Mouse (Mus musculus): ENCODE results near the gene Nmt1.
A peak's percentile ranks its signal among the peaks of the same experiment; 100 is the strongest.

Gene Nmt1

DNA sequence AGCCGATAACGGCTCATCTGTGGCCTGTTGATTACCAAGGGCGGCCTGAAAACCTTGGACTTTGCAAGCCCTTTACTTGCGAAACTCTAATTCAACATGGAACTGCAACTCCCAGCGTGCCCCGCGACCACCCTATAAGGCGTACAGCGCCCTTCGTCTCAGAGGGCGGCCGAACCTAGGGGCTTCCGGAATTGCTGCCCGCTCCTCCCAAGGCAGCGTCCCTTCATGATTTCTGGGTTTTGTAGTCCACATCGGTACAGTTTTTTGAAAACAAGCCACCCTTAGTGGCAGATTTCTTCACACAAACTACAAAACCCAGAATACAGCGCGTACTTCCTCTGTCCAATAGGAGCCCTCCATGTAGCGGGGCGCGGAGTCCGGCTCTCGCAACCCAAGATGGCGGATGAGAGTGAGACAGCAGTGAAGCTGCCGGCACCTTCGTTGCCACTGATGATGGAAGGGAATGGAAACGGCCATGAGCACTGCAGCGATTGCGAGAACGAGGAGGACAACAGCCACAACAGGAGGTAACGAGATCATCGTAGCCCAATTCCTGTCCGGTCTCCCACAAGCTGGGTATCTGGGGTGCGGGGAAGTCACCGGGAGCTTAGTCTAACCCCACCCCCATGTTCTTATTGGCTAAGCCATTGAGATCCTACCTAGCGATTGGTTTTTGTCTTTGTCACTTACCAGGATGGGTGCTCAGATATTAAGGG lies at the start of gene Nmt1, which contains the start of gene Dcakd:
Nmt1 (plus strand) TSS at position 15 of the 716 bp plus-strand sequence.
Dcakd (minus strand) TSS at position 158 of the 716 bp plus-strand sequence.
- peak; percentile 87 to 89 for DNase-seq (ENCODE audit: low read depth in 1 of 2, low spot score in 2 of 2)

GRCm38 (mm10) chr11:102981151-102981890 lies 46.7 kb upstream of the Nmt1 start:
- no peak for DNase-seq (ENCODE audit: low read depth in 1 of 2, low spot score in 2 of 2)

- DNase-seq (ENCODE audit: low read depth in 1 of 2, low spot score in 2 of 2), result no peak
Observed at GRCm38 (mm10) chr11:102984086-102984485, 43.9 kb upstream of the Nmt1 start.

DNA sequence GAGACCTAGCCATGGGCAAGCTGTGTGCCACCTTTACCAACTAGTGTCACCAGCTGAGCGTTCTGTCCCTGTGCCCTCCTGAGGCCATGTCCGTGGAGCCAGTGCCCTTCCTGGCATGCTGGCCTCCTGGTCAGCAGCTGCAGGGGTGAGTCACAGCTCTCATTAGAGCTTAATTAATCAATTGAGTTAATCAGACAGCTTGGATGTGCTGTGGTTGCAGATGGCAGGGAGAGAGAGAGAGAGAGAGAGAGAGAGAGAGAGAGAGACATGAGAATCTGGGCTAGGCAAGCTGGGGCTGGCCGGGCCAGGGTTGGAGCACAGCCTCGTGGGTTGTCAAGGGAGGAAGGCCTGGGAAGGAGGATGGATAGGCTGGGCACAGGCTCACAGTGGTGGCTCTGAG lies 43.4 kb upstream of the Nmt1 start:
- no peak for DNase-seq (ENCODE audit: low read depth in 1 of 2, low spot score in 2 of 2)

GRCm38 (mm10) chr11:102985160-102985559 lies 42.8 kb upstream of the Nmt1 start:
- DNase-seq (ENCODE audit: low read depth in 1 of 2, low spot score in 2 of 2), result no peak

DNA sequence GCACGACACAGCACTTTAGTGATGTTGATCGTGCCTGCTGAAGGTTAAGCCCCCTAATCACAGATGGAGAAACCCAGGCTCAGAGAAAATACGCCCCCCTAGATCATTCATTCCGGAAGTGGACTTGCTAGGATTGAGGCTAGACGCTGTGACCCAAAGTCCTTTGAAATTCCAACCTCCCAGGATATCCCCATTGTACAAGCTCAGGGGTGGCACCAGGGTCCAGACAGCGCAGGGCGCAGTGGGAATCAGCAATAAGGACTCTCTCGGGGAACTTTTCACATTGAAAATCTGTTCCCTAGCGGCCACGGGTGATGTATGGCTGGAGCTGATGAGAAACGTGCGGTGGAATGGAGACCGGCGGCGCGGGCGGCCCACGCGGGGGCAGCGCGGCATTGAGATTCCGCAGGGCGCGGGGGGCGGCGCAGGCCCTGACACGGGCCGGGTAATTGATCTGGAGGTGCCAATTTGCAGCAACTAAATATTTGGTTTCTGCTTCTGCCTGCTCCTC lies 38.3 kb upstream of the Nmt1 start:
- DNase-seq (ENCODE audit: low read depth in 1 of 2, low spot score in 2 of 2), result no peak

DNA sequence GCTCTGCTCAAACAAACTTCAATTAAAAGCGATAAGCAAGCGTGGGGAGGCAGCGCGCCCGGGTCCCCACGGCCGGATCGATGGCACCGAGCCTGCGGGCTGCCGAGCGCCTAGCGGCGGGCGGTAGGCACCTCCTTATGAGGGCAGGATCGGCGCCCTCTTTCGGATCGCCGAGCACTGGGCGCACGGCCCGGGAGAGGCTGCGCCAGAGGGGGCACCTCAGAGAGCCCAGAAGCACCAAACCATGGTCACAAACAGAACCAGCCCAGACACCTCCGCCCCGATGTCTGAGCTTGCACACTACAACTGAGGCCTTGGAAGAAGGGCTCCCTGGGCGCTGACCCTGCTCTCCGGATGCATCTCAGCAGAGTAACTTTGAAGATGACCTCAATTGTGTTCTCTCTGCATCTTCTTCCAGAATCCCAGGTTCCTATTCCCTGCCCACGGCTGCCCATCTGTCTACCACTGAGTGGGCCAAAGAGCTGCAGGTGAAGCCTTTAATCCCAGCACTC lies 37.8 kb upstream of the Nmt1 start:
- no peak for DNase-seq (ENCODE audit: low read depth in 1 of 2, low spot score in 2 of 2)

GRCm38 (mm10) chr11:102991681-102992080 lies 36.3 kb upstream of the Nmt1 start:
- DNase-seq (ENCODE audit: low read depth in 1 of 2, low spot score in 2 of 2), result no peak

- peak in 1 of 2 experiments; percentile 29 for DNase-seq (ENCODE audit: low read depth in 1 of 2, low spot score in 2 of 2)
Observed at GRCm38 (mm10) chr11:102992940-102993339, 35.0 kb upstream of the Nmt1 start.

DNA sequence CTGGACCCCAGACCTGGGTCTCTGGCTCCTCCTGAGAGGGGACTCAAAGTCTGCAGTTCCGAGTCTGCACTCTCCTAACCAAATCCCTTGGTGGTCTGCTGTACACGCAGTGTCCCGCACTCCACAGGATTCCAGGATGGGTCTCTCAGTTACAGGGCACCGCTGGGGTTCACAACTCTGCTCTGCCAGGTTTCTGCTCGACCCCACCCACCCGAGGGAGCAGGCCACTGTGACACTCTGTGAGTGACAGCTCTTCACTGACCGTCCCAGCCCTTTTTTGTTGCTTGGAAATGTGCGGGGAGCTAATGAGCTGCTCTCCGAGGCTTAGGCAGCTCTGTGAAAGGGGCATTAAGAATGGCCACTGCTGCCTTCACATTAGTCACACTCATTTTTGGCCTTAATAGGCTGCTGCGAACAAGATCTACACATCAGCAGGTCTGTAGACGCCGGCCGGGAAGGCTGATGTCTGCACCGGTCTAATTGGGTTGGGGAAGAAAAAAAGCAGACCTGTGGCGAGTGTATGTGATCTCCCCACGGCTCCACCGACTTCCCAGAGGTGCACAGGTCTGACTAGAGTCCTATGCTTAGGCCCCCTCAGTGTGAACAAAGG lies 34.5 kb upstream of the Nmt1 start:
- DNase-seq (ENCODE audit: low read depth in 1 of 2, low spot score in 2 of 2), result no peak

- DNase-seq (ENCODE audit: low read depth in 1 of 2, low spot score in 2 of 2), result no peak
Observed at GRCm38 (mm10) chr11:102994952-102995351, 33.0 kb upstream of the Nmt1 start.

DNA sequence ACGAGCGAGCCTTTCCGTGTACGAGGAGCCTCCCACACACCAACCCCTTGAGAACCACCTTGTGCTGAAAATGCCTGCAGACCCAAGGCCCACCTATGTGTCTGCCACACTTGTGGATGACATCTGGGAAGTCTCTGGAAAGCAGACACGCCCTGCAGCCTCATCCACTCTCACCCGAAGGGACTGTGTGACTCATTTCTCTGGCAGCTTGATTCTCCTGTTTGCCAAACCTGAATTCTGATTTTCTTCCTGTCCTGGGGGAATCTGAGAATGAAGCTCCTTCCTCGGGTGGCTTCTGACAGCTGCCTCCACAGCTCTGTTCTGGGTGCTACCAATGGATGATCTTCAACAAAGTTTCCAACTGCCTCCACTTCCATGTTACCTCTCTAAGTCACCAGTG lies 31.6 kb upstream of the Nmt1 start:
- DNase-seq (ENCODE audit: low read depth in 1 of 2, low spot score in 2 of 2), result no peak

GRCm38 (mm10) chr11:102996991-102997770 lies 30.8 kb upstream of the Nmt1 start:
- no peak for DNase-seq (ENCODE audit: low read depth in 1 of 2, low spot score in 2 of 2)

- no peak for DNase-seq (ENCODE audit: low read depth in 1 of 2, low spot score in 2 of 2)
Observed at GRCm38 (mm10) chr11:102998254-102998576, 29.8 kb upstream of the Nmt1 start.

DNA sequence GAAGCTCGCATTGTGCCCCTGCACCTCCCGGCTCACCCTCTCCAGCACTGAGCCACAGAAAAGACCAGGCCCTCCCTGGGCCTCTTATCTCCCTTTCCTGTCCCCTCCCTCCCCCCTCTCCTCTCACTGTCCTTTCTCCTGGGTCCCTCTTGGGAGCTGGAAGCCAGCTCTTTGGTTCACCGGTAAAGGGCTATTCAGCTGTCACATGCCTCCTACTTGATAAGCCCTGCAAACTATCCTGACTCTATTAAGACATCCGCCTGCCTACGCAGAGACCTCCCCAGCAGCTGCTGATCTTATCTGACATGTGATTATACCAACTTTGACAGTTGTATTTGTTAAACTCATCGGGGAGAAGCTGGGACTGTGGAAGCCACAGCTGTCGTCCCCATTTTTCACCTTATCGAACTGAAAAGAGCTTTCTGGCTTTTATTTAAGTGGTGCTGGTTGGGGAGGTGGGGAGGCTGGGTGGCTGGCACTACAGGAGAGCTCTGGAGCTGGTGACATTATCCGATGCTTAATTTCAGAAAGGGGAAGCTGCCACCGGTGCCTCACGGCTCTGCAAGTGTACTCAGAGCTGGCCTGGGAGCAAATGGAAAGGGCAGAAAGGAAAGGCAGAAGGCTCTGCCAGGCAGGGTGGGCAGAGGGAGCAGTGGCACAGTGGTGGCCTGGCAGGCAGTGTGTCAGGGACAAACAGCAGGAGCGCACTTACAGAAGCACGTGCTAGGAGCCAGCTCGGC lies 29.2 kb upstream of the Nmt1 start:
- no peak for DNase-seq (ENCODE audit: low read depth in 1 of 2, low spot score in 2 of 2)

DNA sequence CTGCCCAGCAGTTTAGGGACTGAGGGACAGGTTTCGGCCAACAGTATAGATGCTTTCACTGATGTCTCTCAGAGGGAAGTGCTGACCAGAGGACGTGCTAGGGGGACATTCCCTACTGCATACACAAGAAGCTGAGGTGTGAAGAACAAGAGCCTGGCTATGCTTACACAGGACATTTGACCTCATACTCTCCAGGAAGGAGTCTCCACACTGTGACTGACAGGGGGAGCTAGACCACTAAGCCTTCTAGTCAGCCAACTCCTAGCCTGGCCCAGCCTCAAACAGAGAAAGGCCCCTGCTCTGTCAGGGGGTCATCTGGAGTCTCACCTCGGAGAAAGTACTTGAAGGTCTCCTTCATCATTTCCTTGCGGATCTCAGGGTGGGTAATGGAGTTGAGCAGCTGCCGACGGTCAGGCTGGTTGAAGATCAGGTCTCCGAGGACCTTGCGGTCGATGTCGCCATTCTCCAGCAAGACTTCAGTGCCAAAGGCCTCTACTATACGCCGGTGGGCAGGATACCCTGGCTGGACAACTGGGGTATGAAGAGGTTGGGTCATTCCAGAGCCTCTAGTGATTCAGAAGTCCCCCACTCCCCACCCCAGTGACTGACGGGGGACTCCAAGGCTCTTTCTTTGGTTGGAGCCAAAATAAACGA lies 28.5 kb upstream of the Nmt1 start:
- DNase-seq (ENCODE audit: low read depth in 1 of 2, low spot score in 2 of 2), result no peak

DNA sequence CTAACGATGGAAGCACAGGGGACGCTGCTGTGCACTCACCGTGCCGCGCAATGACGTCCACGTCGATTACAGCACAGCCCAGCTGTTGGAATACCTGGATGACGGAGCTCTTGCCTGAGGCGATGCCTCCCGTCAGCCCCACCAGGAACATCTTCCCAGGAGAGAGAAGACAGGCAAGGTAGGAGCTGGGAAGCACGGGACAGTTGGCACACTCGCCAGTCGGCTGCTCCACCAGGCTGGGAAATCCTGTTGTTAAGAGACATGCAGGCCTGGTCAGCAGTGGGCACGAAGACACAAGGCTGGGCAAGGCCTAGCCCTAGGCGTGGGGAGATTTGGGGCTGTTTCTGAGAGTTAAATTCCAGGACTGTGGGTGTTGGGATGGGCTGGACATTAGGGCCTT lies 27.9 kb upstream of the Nmt1 start:
- DNase-seq (ENCODE audit: low read depth in 1 of 2, low spot score in 2 of 2), result no peak

DNA sequence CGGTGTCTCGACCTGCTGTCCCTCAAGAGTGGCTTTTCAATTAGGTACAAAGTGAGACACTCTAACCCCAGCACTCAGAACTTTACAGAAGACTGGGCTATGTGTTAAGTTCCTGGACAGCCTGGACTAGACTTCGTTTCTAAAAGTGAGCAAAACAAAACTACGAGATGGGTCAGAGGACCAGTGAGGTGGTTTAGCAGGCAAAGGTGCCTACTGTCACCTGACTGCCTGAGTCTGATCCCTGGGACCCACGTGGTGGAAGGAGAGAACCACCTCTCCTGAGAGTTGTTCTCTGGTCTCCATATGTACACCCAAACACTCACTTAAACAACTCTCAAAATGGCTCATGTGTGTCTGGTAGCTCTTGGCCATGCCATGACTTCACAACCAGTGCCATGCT lies 26.9 kb upstream of the Nmt1 start:
- no peak for DNase-seq (ENCODE audit: low read depth in 1 of 2, low spot score in 2 of 2)

- DNase-seq (ENCODE audit: low read depth in 1 of 2, low spot score in 2 of 2), result no peak
Observed at GRCm38 (mm10) chr11:103003210-103003609, 24.8 kb upstream of the Nmt1 start.

DNA sequence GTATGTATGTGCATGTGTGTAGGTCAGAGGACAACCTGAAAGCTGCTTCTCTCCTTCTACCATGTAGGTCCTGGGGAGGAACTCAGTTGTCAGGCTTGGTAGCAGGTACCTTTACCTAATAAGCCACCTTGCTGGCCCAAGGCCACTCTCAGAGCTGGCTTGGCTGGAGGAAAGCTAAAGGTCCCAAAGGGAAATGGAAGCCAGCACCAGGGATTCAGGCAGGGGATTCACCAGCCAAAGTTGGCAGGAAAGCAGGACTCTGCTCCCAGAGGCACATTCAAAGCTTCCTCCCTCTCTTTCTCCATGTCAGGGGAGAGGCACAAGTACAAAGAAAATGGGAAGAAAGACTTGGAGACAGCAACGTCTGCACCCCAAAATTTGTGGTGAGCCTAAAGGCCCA lies 23.1 kb upstream of the Nmt1 start:
- DNase-seq (ENCODE audit: low read depth in 1 of 2, low spot score in 2 of 2), result no peak
